Mouse (Mus musculus): ENCODE measurements around the gene Vps53.

Gene Vps53

DNA sequence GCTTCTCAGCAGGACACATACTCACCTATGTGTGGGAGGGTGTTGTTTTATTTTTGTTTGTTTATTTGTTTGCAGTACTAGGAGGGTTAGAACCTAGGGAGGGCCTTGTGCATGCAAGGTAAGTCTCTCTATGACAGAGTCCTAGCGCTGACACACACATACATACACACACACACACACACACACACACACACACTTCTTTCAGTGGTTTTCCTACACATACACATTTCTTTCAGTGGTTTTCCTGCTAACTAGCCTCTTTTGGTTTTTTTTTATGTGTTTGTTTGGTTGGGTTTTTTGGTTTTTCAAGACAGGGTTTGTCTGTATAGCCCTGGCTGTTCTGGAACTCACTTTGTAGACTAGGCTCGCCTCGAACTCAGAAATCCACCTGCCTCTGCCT, 69.0 kb downstream of the Vps53 start:
- no peak for DNase-seq (ENCODE audit: low spot score in 2 of 2)

DNA sequence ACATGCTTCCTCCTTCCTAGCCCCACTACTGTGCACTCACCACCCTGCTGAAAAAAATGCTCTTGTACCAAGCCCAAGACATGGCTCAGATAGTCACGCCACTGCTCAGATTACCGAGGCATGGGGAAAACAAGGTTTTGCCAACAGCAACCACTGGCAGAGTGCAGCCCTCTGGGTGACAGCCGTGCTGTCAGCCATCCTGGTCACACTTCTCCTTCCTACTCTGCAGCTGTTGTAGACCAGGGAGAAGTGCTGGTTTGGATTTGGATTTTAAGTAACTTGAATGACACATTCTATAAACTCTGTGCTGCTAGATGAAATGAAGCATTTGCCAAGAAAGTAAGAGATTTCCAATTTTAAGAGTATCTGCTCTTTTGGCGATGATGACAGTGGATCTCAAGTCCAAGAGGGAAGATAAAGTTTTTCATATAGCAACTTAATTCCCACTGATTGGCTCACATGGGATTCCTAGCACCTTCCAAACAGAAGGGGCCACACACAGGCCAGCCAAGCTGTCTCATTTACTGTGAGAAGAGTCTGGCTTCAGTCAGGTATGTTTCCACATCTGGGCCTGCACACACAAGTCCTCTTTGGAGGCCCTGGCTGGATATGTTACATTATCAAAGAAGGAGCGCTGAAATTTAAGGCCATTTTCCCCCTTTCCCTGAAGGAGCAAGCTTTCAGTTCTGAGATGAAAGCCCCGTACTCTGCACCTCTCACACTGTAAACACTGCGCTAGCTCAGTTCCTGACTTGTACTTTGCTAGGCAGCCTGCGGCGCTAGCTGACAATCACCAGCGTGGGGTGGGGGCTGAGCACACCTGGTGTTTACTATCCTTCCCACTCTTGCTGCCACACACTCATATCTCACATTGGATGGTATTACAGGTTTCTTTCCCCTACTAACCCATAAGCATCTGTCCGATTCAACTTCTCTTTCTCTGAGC, 72.6 kb downstream of the Vps53 start:
- no peak for DNase-seq (ENCODE audit: low spot score in 2 of 2)

DNA sequence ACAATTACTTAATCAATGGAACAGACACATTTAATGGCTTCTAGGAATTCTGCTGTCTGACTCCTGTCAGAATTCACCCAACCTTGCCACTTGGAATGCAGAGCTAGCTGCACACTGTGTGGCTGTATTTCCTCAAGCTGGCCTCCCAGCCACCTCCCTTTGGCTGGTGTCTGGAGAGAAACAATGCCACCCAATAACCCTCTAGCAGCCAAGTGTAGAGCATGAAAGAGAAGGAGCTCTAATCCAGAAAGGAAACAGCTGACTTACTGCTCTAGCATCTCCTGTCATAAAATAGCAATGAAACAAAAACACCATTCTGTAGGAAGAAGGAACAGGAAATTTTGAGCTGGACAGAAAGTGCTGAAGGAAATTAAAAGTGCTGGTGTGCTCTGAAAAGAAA, 78.3 kb downstream of the Vps53 start:
- no peak for DNase-seq (ENCODE audit: low spot score in 2 of 2)

DNA sequence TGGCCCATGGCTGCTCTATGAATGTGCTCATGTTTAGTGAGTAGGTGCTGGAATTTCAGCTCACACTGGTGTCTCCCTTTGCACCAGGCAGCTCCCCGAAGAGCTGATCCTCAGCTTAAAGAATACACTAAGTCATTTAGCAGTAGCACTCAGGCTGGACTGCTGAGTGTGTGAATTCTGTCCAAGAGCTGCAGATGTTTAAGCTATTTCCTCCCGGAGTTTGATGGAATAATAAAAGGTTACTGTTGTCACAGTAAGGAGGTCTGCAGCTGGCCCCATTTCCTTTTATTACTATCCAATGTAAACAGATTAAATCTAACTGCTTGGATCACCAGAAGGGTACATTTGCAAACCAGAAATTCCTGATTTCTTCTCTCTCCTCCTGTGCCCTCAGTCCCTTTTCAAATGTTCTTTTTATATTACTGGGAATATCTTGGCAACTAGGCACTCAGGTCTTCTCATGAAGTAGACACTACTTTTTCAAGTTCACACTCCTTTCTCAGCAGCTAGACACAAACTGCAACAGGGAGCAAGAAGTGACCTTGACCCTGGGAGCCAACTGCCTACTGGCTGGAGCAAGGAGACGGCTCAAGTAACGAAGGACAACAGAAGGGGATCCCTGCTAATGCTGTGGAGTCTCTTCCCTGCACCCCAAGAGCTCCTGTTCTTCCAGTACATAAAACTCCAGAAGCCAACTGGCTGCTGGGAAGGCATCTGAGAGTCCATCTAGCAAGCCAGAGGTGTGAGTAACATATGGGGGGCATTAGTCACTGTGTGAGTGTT, 80.1 kb downstream of the Vps53 start:
- DNase-seq (ENCODE audit: low spot score in 2 of 2), result no peak

DNA sequence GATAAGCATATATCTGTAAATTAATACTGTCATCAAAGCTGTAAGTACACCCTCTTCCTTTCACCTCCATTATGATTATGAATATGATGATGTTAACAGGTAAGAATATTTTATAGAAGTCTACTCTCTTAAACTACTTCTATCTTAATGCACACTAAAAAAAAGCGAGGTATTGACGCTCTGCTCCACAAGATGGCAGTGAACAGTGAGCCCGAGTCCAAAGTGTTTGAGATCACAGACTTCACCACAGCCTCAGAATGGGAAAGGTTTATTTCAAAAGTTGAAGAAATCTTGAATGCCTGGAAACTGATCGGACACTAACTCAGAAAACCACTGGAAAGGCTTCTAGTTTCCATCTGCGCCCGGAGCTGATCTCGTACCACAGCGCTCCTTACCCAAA, 85.8 kb downstream of the Vps53 start:
- DNase-seq (ENCODE audit: low spot score in 2 of 2), result no peak

DNA sequence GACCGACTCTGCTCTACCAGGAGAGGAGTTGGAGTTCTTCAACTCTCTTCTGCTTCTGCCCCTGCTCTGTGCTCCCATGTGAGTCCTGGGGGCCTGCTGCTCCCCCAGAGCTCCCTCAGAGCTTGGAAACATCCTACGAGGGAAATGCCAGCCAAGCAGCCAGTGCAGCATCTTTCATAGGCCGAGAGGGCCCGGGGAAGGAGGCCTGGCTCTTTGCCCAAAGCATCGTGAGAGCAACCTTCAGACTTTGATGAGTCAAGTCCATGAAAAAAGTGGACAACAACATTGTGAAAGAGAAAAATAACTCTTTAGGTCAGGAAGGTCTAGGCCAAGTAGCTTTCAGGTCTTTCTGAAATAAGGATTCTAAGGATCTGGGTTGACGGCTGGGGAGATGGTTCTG, 89.7 kb downstream of the Vps53 start:
- DNase-seq (ENCODE audit: low spot score in 2 of 2), result no peak

DNA sequence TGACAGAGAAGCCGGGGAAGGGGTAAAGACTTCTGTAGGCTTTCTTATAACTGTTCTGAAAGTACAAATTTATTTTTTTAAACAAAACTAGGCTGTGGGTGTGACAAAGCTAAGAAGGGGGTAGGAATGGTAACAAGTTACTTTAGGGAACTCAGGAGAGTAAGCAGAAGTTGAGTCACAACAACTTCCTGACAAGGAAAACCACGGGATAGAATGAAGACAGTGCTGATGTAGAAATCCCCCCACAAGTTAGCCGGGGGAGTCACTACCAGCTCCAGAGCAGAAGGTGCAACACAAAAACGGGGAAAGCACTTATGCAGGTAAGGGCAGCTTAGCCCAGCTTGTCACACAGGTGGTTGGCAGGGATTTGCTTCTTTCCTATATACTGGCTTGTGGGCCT, 90.9 kb downstream of the Vps53 start:
- DNase-seq (ENCODE audit: low spot score in 2 of 2), result no peak

DNA sequence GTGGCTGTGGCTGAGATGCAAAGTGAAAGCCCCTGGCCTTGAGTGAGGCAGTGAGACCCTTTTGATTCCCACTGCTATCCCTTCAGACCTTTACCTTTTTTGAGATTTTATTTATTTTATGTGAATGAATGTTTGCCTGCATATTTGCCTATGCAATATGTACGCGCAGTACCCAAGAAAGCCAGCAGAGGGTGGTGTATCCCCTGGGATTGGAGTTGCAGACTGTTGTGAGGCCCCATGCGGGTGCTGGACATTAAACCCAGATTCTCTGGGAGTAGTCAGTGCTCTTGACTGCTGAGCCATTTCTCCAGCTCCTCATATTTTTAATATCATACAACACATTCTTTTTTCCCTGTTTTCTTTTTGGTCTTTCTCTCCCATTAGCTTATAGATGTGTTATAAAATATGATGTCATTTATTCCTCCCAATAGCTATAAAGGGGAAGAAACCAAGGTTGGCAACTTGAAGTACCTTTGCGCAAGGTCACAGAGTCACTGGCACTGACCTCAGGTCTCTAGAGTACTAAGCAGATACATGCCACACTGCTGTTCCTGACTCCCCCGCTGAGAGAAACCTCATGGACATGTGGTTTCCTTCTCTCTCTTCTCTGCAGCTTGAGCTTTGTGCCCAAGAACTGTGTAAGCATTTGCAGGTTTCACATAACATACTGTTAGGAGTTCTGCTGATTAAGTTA, 93.4 kb downstream of the Vps53 start:
- peak; percentile 33 to 47 for DNase-seq (ENCODE audit: low spot score in 2 of 2)

DNA sequence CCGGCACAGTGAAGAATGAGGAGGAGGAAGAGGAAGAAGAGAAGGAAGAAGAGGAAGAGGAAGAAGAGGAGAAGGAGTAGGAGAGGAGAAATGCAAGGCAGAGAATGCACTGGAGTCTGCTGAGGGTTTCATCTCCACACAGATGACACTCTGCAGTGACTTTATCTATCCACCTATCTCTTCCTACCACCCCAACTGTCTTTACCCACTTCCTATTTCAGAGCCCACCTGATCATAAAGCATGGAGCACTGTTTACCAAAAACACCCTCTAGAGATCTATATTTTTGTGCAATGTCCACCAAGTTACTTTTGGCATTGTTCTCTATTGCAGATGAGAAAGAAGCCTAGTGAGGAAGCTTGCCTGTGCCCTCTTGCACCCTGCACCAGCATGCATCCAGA, 94.5 kb downstream of the Vps53 start:
- no peak for DNase-seq (ENCODE audit: low spot score in 2 of 2)

DNA sequence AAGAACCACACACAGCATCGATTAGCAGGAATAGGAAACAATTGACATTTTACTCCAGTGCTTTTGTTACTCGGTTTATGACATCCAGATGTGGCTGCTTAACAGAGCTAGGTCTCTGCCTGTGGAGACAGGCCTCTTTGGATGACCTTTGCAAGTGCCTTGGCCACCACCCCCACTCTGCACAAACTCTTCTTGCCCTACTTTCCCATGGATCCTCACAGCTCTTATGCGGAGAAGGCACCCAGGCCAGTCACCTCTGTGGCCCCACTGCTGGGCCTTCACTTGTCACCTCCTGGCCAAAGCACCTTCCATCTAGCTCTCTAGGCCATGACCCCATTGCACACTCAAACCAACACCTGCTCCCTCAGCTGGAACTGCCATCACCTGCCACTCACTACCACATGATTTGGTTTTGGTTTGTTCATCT, 95.5 kb downstream of the Vps53 start:
- DNase-seq (ENCODE audit: low spot score in 2 of 2), result no peak

DNA sequence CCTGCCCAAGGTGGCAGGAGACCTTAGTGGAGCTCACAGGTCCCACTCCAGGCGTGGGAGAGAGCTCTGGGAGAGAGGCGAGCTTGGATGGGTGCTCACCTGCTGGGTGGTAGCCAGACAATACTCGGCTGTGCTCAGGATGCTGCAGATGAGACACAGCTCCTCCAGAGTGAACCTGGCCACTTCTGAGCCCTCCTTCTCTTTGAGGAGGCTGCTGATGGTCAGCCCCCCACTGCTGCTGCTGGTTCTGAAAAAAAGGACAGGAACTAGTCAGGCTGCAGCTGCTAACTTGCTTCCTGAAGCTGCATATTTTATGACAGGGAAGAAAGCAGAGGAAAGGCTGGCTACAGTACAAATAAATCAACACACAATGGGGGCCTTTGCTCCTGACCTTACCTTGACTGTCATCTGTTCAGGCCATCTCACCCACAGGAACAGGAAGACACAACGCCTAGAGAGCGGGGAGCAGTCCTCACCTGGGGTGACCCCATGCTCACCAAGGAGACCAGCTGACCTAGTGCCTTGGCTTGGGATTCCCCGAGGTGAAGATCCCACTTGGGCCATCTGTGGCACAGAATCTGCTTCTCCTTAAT, 98.3 kb downstream of the Vps53 start:
- DNase-seq (ENCODE audit: low spot score in 2 of 2), result no peak

DNA sequence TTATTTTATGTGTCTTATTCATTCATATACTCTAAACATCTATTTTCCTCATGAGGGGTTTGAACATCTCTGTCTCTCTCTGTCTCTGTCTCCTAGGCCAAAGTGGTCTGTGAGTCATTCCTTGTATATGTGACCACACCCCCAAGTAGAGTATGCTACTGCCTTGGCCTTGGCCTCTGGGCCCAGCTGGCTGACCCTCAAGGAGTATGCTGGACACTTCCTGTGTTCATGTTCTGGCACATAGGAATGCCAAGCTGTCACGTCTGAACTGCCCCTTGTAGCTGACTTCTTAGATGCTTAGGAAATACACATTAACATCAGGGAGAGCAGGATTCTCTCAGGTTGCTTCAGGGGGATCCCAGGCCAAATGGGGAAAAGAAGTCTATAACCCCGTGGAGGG, 99.2 kb downstream of the Vps53 start:
- DNase-seq (ENCODE audit: low spot score in 2 of 2), result no peak

DNA sequence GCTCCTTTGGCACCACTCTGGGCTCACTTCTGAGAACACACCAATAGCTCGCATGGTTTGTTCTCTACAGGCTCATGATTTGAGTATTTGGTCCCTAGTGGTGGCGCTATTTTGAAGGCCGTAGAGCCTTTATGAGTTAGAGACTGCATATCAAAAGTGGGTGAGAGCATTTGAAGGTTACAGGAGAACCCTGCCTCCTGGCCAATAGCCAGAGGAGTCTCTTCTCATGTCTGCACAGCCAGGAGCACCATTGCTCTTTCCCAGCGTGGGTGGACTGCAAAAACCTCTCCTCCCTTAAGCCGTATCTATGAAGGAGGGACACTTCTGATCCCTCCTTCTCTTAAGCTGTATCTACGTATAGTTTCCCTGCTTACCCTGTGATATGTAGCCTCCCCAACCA, 102.1 kb downstream of the Vps53 start:
- DNase-seq (ENCODE audit: low spot score in 2 of 2), result no peak

DNA sequence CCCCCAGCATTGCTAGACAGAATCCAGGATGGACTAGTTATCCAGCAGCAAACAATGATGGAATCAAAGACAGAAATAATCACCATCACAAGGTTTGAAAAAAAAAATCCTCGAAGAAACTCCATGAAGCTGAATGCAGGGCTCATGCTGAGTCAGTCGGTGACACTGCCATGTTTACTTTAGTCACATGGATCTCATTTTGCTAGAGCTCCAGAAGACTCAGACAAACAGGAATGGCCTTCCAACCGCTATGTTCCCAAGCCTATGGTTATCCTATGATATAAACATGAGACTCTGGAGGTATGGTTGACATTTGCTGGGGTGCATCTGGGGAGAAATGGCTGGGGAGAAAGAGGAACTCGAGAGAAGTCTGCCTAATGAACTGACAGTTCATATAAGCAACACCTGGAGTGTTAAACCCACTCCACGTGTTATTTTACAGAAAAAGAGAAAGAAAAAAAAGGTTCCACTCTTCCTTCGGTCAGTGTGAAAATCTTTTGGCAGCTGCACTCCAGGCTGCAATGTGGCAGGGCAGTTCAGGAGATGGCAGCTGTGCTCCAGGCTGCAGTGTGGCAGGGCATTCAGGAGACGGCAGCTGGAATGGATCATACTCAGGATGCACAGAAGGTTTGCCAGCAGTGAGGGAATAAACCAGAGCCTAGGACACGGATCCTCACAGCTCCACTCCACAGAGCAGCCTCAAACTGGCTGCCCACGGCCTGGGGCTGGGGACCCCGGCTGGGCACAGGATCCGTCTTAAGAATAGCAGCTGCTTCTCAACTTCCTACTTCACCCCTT, 105.0 kb downstream of the Vps53 start:
- DNase-seq (ENCODE audit: low spot score in 2 of 2), result no peak

DNA sequence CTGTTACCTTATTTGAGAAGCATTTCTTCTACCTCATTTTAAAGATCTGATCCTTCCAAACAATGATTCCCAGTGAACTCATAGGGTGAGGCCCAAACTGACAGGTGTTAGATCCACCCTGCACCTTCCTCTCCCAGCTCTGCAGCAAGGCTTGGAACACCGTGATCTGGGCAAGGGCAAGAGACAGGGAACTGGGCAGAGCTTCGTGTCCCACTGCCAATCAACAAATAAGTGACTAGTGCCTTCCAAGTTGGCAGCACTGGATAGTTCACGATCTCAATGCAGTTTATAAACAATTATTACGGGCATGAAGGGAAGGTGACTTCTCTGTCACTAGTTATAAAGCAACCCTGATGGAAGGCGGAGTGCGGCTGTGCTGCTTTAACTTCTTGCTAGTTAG, 109.6 kb downstream of the Vps53 start:
- no peak for DNase-seq (ENCODE audit: low spot score in 2 of 2)

DNA sequence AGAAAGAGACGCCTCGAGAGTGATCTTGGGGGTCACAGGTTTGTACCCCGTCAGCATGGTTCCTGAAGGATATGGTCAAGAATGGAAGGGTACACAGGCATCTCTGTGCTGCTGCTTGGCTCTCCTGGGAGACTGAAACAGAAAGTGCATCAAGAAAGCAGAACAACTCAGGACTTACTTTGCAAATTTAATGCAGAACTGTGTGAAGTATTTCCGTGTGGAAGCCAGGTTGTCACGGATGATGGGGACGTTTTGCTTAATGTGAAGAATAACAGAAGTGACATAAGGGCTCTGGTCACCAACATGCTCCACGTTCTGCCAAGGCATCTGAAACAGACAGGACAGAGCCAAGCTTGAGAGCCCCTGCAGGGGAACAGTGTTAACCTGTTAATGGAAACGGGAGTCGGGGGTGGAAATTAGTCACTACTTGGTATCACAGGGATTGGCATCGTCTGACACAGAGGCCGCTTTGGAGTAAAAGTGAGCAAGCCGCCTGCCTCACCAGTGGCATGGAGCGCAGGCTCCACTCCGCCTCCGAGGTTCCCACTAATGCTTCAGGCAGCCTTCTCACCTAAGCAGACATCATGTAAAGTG, 112.8 kb downstream of the Vps53 start:
- DNase-seq (ENCODE audit: low spot score in 2 of 2), result peak in 1 of 2 experiments; percentile 13

DNA sequence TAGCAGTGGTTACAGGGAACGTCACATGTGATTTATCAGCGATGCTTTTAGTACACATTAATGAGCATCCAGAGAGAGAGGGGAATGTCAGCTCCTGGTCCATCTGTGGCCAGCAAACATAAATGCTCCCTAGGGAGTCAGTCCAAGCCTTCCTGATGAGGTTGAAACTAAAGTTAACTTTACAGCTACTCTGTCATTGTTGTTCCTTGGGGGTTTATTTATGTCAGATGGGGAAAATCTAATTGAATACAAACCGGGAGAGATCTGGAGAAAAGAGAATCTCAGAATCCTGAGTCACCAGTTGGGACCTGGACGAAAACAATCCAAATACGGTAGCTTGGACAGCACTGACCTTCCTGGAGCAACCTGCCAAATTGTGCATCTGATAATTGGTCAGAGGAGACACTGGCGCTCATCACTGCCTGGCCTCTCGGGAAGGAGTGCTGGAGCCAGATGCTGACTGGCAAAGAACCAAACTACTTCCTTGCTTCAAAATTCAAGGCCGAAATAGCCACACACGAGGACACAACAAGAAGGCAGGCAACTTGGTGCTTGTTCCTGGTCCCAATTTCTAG, 113.8 kb downstream of the Vps53 start:
- DNase-seq (ENCODE audit: low spot score in 2 of 2), result no peak

DNA sequence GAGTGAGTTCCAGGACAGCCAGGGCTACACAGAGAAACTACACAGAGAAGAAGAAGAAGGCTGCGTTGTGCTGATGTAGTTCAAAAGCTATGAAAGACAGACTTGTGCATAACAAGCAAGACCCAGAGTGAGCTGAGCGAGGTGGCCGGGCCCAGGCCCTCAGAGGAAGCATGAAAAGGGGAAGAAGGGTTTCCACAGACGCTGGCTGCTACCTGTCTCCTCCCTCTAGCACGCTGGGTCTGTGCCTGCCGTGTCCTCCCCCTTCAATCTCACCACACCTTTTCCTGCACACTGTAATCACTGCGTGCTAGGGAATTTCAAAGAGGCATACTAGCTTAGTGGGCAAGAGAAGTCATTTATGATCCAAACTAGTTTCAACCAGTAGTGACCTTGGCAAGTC, 115.0 kb downstream of the Vps53 start:
- DNase-seq (ENCODE audit: low spot score in 2 of 2), result peak in 1 of 2 experiments; percentile 7

DNA sequence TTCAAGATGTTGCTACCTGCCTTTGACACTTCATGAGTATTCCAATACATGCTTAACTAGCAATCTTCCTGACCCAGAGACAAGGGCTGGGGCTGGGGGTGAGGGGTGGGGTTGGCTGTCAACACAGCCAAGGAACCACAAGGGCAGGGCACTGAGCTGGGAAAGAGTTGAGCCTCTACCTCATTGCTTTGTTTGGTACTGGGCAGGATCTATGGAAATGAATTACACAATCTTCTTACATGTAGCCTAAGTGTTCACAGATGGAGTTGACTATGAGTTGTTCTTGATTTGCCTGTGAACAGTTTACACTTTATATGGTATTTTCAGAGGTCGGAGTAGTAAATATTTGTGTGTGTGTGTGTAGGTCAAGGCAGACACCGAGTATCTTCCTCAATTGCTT, 118.5 kb downstream of the Vps53 start:
- no peak for DNase-seq (ENCODE audit: low spot score in 2 of 2)

DNA sequence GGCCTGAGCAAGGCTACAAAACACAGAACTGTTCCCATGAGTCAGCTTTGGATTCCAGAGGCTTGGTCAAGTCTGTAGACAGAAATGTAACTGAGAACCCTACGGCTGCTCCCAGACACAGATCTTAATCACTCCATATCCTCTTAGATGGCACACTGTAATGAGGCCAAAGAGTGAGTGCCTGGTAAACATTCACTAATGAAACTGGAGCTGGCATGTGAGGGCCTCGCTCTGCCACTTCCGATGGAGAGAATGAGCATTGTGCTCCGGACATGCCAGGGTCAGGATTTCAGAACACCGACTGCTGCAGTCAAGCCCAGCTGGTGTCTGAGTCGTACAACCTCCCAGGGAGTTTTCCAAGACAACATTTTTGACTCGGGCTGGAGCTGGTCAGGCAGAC, 119.5 kb downstream of the Vps53 start:
- no peak for DNase-seq (ENCODE audit: low spot score in 2 of 2)

All from natural killer cell, adult 2 months (primary cell).